Mouse (Mus musculus): ENCODE measurements around the gene Manba. TPM values are rescaled to one million over a fixed set of nuclear protein-coding genes. Genes with fewer than 3 reads are reported as not detected.
"Not testable (repeated sequence)": the region's sequence is repeated elsewhere in the genome, so short reads cannot be mapped to it uniquely, and the experiment has no call there.

Gene Manba
- polyA plus RNA-seq, 1 experiment from 2014 or later: 10.2 TPM

GRCm38 (mm10) chr3:135522618-135523355 lies 37.4 kb downstream of the Manba start:
- ATAC-seq (ENCODE audit: insufficient read depth): peak; percentile 78
- H3K9ac ChIP-seq: peak overlapping the region; percentile 26; the same call in 1 of the 2 replicates
- no peaks in the 10 kb centered on the region for H3K9me3 ChIP-seq (ENCODE audit: low read depth, low read length)
- peak overlapping the region; percentile 89 for H3K27ac ChIP-seq (ENCODE audit: low read depth)
- H3K4me2 ChIP-seq: peak overlapping the region; percentile 49
- H3K4me3 ChIP-seq (ENCODE audit: low read depth, low read length): peak overlapping the region; percentile 9; the same call in 1 of the 2 replicates
- H3K27me3 ChIP-seq (ENCODE audit: insufficient read depth, low read length): no peaks in the 10 kb centered on the region
- peak; percentile 54 for DNase-seq
- H3K36me3 ChIP-seq (ENCODE audit: insufficient read depth): no peaks in the 10 kb centered on the region
- TF ChIP-seq CTCF (IDR thresholded peaks at IDR 0.05; ENCODE audit: low read depth): no peak
- H3K4me1 ChIP-seq (ENCODE audit: insufficient read depth): 0 out of 2 replicates have a peak, but pooled peaks cover 8% of the 10 kb centered on the region
- 32% methylated on average over 16 of the region's 16 CpGs for WGBS

GRCm38 (mm10) chr3:135524900-135525299 lies 39.5 kb downstream of the Manba start:
- DNase-seq; H3K27me3 ChIP-seq (ENCODE audit: insufficient read depth, low read length); H3K27ac ChIP-seq (ENCODE audit: low read depth); ATAC-seq (ENCODE audit: insufficient read depth); H3K4me1 ChIP-seq (ENCODE audit: insufficient read depth); H3K4me2 ChIP-seq; H3K9me3 ChIP-seq (ENCODE audit: low read depth, low read length); H3K9ac ChIP-seq; H3K4me3 ChIP-seq (ENCODE audit: low read depth, low read length); H3K36me3 ChIP-seq (ENCODE audit: insufficient read depth): not testable (repeated sequence)
- 67% methylated on average over 2 of the region's 2 CpGs for WGBS

- ATAC-seq (ENCODE audit: insufficient read depth) (no peak), DNase-seq (no peak)
- Histone ChIP-seq H3K4me2 (no peak overlapping the region), H3K27me3 (ENCODE audit: insufficient read depth, low read length) (no peaks in the 10 kb centered on the region), H3K9me3 (ENCODE audit: low read depth, low read length) (no peaks in the 10 kb centered on the region), H3K4me1 (ENCODE audit: insufficient read depth) (no peaks in the 10 kb centered on the region), H3K36me3 (ENCODE audit: insufficient read depth) (no peaks in the 10 kb centered on the region), H3K4me3 (ENCODE audit: low read depth, low read length) (no peak overlapping the region), H3K9ac (no peak overlapping the region), H3K27ac (ENCODE audit: low read depth) (no peak overlapping the region)
- WGBS: 85% methylated on average over 7 of the region's 7 CpGs
- TF ChIP-seq CTCF (IDR thresholded peaks at IDR 0.05; ENCODE audit: low read depth): no peak
Measured at GRCm38 (mm10) chr3:135529670-135530069, 44.3 kb downstream of the Manba start.

GRCm38 (mm10) chr3:135531762-135532161 lies 46.4 kb downstream of the Manba start:
- H3K27me3 ChIP-seq (ENCODE audit: insufficient read depth, low read length): no peaks in the 10 kb centered on the region
- DNase-seq: no peak
- H3K4me3 ChIP-seq (ENCODE audit: low read depth, low read length): no peak overlapping the region
- 71% methylated on average over 2 of the region's 2 CpGs for WGBS
- no peak overlapping the region for H3K4me2 ChIP-seq
- H3K36me3 ChIP-seq (ENCODE audit: insufficient read depth): no peaks in the 10 kb centered on the region
- TF ChIP-seq CTCF (IDR thresholded peaks at IDR 0.05; ENCODE audit: low read depth): no peak
- no peak for ATAC-seq (ENCODE audit: insufficient read depth)
- H3K27ac ChIP-seq (ENCODE audit: low read depth): no peak overlapping the region
- no peaks in the 10 kb centered on the region for H3K9me3 ChIP-seq (ENCODE audit: low read depth, low read length)
- H3K9ac ChIP-seq: no peak overlapping the region
- no peaks in the 10 kb centered on the region for H3K4me1 ChIP-seq (ENCODE audit: insufficient read depth)

- DNase-seq (no peak), ATAC-seq (ENCODE audit: insufficient read depth) (no peak)
- Histone ChIP-seq H3K9me3 (ENCODE audit: low read depth, low read length) (no peaks in the 10 kb centered on the region), H3K36me3 (ENCODE audit: insufficient read depth) (no peaks in the 10 kb centered on the region), H3K4me3 (ENCODE audit: low read depth, low read length) (no peak overlapping the region), H3K9ac (no peak overlapping the region), H3K27me3 (ENCODE audit: insufficient read depth, low read length) (no peaks in the 10 kb centered on the region), H3K4me1 (ENCODE audit: insufficient read depth) (no peaks in the 10 kb centered on the region), H3K4me2 (no peak overlapping the region), H3K27ac (ENCODE audit: low read depth) (no peak overlapping the region)
- peak; percentile 34; the same call in 1 of the 2 replicates for TF ChIP-seq CTCF (IDR thresholded peaks at IDR 0.05; ENCODE audit: low read depth)
- WGBS: 63% methylated on average over 4 of the region's 5 CpGs
Measured at GRCm38 (mm10) chr3:135534103-135534502, 48.7 kb downstream of the Manba start.

GRCm38 (mm10) chr3:135546212-135546923 lies 61.0 kb downstream of the Manba start:
- Histone ChIP-seq H3K36me3 (ENCODE audit: insufficient read depth) (no peaks in the 10 kb centered on the region), H3K4me2 (no peak overlapping the region), H3K4me1 (ENCODE audit: insufficient read depth) (no peaks in the 10 kb centered on the region), H3K27ac (ENCODE audit: low read depth) (peak overlapping the region; percentile 46; the same call in 1 of the 2 replicates), H3K9me3 (ENCODE audit: low read depth, low read length) (no peaks in the 10 kb centered on the region), H3K27me3 (ENCODE audit: insufficient read depth, low read length) (no peaks in the 10 kb centered on the region), H3K4me3 (ENCODE audit: low read depth, low read length) (no peak overlapping the region), H3K9ac (no peak overlapping the region)
- DNase-seq (peak; percentile 40), ATAC-seq (ENCODE audit: insufficient read depth) (peak; percentile 11; the same call in 1 of the 2 replicates)
- TF ChIP-seq CTCF (IDR thresholded peaks at IDR 0.05; ENCODE audit: low read depth): no peak
- WGBS: 61% methylated on average over 13 of the region's 13 CpGs

GRCm38 (mm10) chr3:135547298-135547697 lies 61.9 kb downstream of the Manba start:
- H3K9ac ChIP-seq: no peak overlapping the region
- TF ChIP-seq CTCF (IDR thresholded peaks at IDR 0.05; ENCODE audit: low read depth): no peak
- H3K36me3 ChIP-seq (ENCODE audit: insufficient read depth): no peaks in the 10 kb centered on the region
- no peaks in the 10 kb centered on the region for H3K9me3 ChIP-seq (ENCODE audit: low read depth, low read length)
- H3K27ac ChIP-seq (ENCODE audit: low read depth): no peak overlapping the region; the same call in 1 of the 2 replicates
- ATAC-seq (ENCODE audit: insufficient read depth): no peak
- H3K4me3 ChIP-seq (ENCODE audit: low read depth, low read length): no peak overlapping the region
- 75% methylated on average over 8 of the region's 8 CpGs for WGBS
- DNase-seq: no peak
- H3K4me1 ChIP-seq (ENCODE audit: insufficient read depth): no peaks in the 10 kb centered on the region
- H3K27me3 ChIP-seq (ENCODE audit: insufficient read depth, low read length): no peaks in the 10 kb centered on the region
- no peak overlapping the region for H3K4me2 ChIP-seq

Data from lung, embryonic 14.5 days (tissue).